Mouse (Mus musculus) forebrain, embryonic 10.5 days (tissue): ENCODE data around the gene Olfr1279. TPM values are rescaled to one million over a fixed set of nuclear protein-coding genes. Genes with fewer than 3 reads are reported as not detected.
"Not testable (repeated sequence)": the region's sequence is repeated elsewhere in the genome, so short reads cannot be mapped to it uniquely, and the experiment has no call there.

Experiments
- DNase-seq: peaks from one replicate; pipeline ENCODE4 v3.0.0-alpha.2; 2017; ENCODE audit warnings: low spot score; ENCODE audit errors: extremely low spot score
- H3K27ac ChIP-seq: fragments of 300-500 bp; sonication (generic); 2 replicates; pipeline ENCODE4 v1.5.1; 2016; ENCODE audit warnings: mild to moderate bottlenecking
- H3K27me3 ChIP-seq: fragments of 300-500 bp; sonication (generic); 2 replicates; pipeline ENCODE4 v1.6.1; 2016; ENCODE audit warnings: mild to moderate bottlenecking; ENCODE audit not compliant: poor library complexity, severe bottlenecking
- H3K36me3 ChIP-seq: fragments of 300-500 bp; sonication (generic); replicated peaks from 2 replicates; pipeline ENCODE4 v1.6.1; 2016; ENCODE audit warnings: mild to moderate bottlenecking, moderate library complexity
- H3K4me1 ChIP-seq: fragments of 300-500 bp; sonication (generic); 2 replicates; pipeline ENCODE4 v1.6.1; 2016
- H3K4me3 ChIP-seq: fragments of 300-500 bp; sonication (generic); 2 replicates; pipeline ENCODE4 v1.5.1; 2016; ENCODE audit warnings: mild to moderate bottlenecking, moderate library complexity
- H3K9me3 ChIP-seq: fragments of 300-500 bp; sonication (generic); 2 replicates; pipeline ENCODE4 v1.6.1; 2016; ENCODE audit warnings: mild to moderate bottlenecking, moderate library complexity
- WGBS: fragments of 180-500 bp; shearing (Covaris S2); methylation state at CpG from one replicate; pipeline ENCODE4 v1.1.7; 2016; 5-methylcytosine and 5-hydroxymethylcytosine counted together
- polyA plus RNA-seq: library from polyadenylated mRNA; unstranded; fragments of >200 nt; fragmentation: Nextera tagmentation; extraction: Ambion mirVana; gene quantifications from 2 replicates; pipeline ENCODE4 v1.2.1, GENCODE M21; 2016

The Olfr1279 gene
- 0.04 TPM in 1 of 2 replicates, not detected in the other for polyA plus RNA-seq

DNA sequence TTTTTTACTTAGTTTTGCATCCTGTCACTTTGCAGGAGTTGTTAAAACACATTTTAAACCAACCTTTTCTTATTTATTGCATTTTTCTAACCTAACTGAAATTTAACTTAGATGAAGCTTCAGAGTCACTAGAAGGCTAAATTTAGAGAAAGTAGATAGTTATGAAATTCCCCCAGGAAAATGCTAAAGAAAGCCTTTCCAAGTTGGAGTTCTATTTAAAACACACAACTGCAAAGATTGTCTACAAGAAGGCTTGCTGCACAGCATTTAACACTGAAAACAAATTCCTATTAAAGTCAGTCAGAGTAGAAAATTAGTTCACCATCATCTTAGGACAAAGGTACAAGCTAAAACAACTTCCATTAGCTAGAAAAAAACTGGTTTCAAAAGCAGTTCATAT is at the start of gene Olfr1279:
TSS of gene Olfr1279 (plus strand) at position 262 of the 400 bp plus-strand sequence.
- no peak within 1 kb of the TSS for H3K27ac ChIP-seq
- no peaks in the 10 kb centered on the region for H3K27me3 ChIP-seq
- no peaks in the 10 kb centered on the region for H3K4me1 ChIP-seq
- DNase-seq, result no peak
- H3K36me3 ChIP-seq, result no peaks in the 10 kb centered on the region
- H3K4me3 ChIP-seq, result no peak within 1 kb of the TSS
- H3K9me3 ChIP-seq, result no peaks in the 10 kb centered on the region

DNA sequence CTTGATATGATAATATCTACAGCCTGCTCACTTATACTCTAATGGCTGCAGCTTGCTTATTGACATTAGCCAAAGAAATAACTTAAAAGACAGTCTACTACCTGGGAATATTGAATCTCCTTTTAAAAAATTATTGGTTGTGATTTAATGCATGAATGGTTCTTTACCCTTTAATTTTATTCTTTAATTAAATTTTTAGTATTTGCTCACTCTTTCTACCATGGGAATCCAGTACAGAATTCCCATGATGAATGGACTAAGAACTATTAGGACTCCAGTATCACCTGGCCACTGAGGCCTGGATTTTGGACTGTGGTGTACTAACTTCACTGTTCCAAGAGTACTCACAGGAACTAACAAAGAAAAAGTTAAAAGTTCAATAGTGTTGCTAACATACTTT is 46.2 kb upstream of the Olfr1279 start, which contains the start of gene Olfr1276:
TSS of gene Olfr1276 (plus strand) at position 301 of the 400 bp plus-strand sequence.
- no peaks in the 10 kb centered on the region for H3K36me3 ChIP-seq
- H3K27ac ChIP-seq, result no peak within 1 kb of the TSS
- H3K9me3 ChIP-seq, result no peaks in the 10 kb centered on the region
- DNase-seq, result no peak
- no peaks in the 10 kb centered on the region for H3K27me3 ChIP-seq
- no peaks in the 10 kb centered on the region for H3K4me1 ChIP-seq
- no peak within 1 kb of the TSS for H3K4me3 ChIP-seq

GRCm38 (mm10) chr2:111274006-111274405 is 26.4 kb upstream of the Olfr1279 start, which contains the start of gene Olfr1277:
Gene Olfr1277, minus strand, starts transcription at chr2:111274106.
- H3K9me3 ChIP-seq, result no peaks in the 10 kb centered on the region
- no peaks in the 10 kb centered on the region for H3K36me3 ChIP-seq
- no peaks in the 10 kb centered on the region for H3K4me1 ChIP-seq
- DNase-seq, result no peak
- H3K27ac ChIP-seq, result no peak within 1 kb of the TSS
- H3K27me3 ChIP-seq, result no peaks in the 10 kb centered on the region
- no peak within 1 kb of the TSS for H3K4me3 ChIP-seq
- 84% methylated on average over 2 of the region's 2 CpGs for WGBS

- no peaks in the 10 kb centered on the region for H3K27me3 ChIP-seq
- no peak within 1 kb of the TSS for H3K27ac ChIP-seq
- no peak for DNase-seq
- no peaks in the 10 kb centered on the region for H3K36me3 ChIP-seq
- H3K4me1 ChIP-seq, result no peaks in the 10 kb centered on the region
- H3K4me3 ChIP-seq, result no peak within 1 kb of the TSS
- no peaks in the 10 kb centered on the region for H3K9me3 ChIP-seq
Observed at GRCm38 (mm10) chr2:111289836-111290235, 10.6 kb upstream of the Olfr1279 start, which contains the start of gene Olfr1278. Gene Olfr1278, plus strand, starts transcription at chr2:111290136.

- no peak for DNase-seq
- Histone ChIP-seq H3K36me3 (no peaks in the 10 kb centered on the region), H3K27ac (no peak overlapping the region), H3K9me3 (no peaks in the 10 kb centered on the region), H3K4me3 (no peak overlapping the region), H3K27me3 (no peaks in the 10 kb centered on the region), H3K4me1 (no peaks in the 10 kb centered on the region)
Observed at GRCm38 (mm10) chr2:111298541-111298940, 1.9 kb upstream of the Olfr1279 start.

- Histone ChIP-seq H3K36me3 (no peaks in the 10 kb centered on the region), H3K4me1 (no peaks in the 10 kb centered on the region), H3K4me3 (no peak within 1 kb of the TSS), H3K27ac (no peak within 1 kb of the TSS), H3K27me3 (no peaks in the 10 kb centered on the region), H3K9me3 (no peaks in the 10 kb centered on the region)
- no peak for DNase-seq
Observed at GRCm38 (mm10) chr2:111313717-111314116, 13.3 kb downstream of the Olfr1279 start, which contains the start of gene Olfr1280. Gene Olfr1280, plus strand, starts transcription at chr2:111314017.

DNA sequence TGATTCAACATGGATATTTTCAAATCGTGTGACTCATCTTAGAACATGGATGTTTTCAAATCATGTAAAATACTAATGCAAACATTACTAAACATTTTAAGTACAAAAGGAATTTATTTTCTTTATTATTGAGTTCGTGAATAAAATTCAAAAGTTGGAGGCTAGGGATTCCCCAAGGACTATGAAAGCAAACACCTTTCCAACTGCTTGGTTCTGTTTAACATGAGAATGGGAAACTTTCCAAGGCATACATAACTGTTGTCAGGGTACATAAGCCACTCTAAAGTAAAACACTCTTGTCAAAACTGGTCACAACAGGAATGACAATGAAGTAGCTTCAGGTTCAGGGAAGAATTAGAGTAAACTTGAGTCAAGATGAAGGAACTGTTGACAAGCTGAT is 25.8 kb downstream of the Olfr1279 start, which contains the start of gene Olfr1281:
TSS of gene Olfr1281 (plus strand) at position 301 of the 400 bp plus-strand sequence.
- no peak for DNase-seq
- WGBS, result 76% methylated on average over 2 of the region's 2 CpGs
- Histone ChIP-seq H3K27me3 (no peaks in the 10 kb centered on the region), H3K27ac (no peak within 1 kb of the TSS), H3K4me3 (no peak within 1 kb of the TSS), H3K9me3 (no peaks in the 10 kb centered on the region), H3K36me3 (no peaks in the 10 kb centered on the region), H3K4me1 (no peaks in the 10 kb centered on the region)

DNA sequence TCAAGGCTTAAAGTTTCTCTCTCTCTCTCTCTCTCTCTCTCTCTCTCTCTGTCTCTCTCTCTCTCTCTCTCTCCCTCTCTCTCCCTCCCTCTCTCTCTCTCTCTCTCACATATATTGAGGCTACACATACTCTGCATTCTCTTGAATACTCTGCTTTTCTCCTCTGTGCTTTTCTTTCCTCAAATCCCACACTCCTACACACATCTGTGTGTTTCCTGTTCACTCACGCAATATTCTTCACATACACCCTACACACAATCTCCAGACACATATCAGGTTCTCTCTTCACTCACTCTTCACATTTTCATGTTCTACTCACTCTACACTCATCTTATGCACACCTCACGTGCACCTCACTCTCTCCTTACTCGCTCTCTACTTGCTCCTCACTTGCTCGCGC is 33.3 kb downstream of the Olfr1279 start:
- WGBS, result 92% methylated on average over 5 of the region's 5 CpGs
- not testable (repeated sequence) for H3K4me3 ChIP-seq

GRCm38 (mm10) chr2:111335976-111336375 is 35.5 kb downstream of the Olfr1279 start, which contains the start of gene Olfr1282:
Gene Olfr1282, minus strand, starts transcription at chr2:111336076.
- no peaks in the 10 kb centered on the region for H3K4me1 ChIP-seq
- H3K4me3 ChIP-seq, result no peak within 1 kb of the TSS
- H3K9me3 ChIP-seq, result no peaks in the 10 kb centered on the region; the same call in 1 of the 2 replicates
- no peak within 1 kb of the TSS for H3K27ac ChIP-seq
- H3K27me3 ChIP-seq, result no peaks in the 10 kb centered on the region
- DNase-seq, result no peak
- 80% methylated on average over 2 of the region's 2 CpGs for WGBS
- H3K36me3 ChIP-seq, result no peaks in the 10 kb centered on the region

More for the DNA sequence above, 33.3 kb downstream of the Olfr1279 start:
- DNase-seq, H3K9me3 ChIP-seq, H3K4me1 ChIP-seq, H3K27me3 ChIP-seq, H3K36me3 ChIP-seq, H3K27ac ChIP-seq: not testable (repeated sequence)

Other genes with a start within 250 kb of the Olfr1279 start
- not detected in 2 replicates for gene Gm13941, start 194.7 kb upstream of the Olfr1279 start, polyA plus RNA-seq
- not detected in 2 replicates for gene Gm15130, start 147.7 kb upstream of the Olfr1279 start, polyA plus RNA-seq
- not detected in 2 replicates for gene 4930430A15Rik, start 71.0 kb upstream of the Olfr1279 start, polyA plus RNA-seq
- gene Olfr1275, start 65.3 kb upstream of the Olfr1279 start, polyA plus RNA-seq, result not detected in 2 replicates
- gene Olfr1276, start 46.1 kb upstream of the Olfr1279 start, polyA plus RNA-seq, result not detected in 2 replicates
- gene Olfr1277, start 26.5 kb upstream of the Olfr1279 start, polyA plus RNA-seq, result not detected in 2 replicates
- gene Olfr1278, start 10.5 kb upstream of the Olfr1279 start, polyA plus RNA-seq, result not detected in 2 replicates
- not detected in 2 replicates for gene Olfr1280, start 13.4 kb downstream of the Olfr1279 start, polyA plus RNA-seq
- gene Olfr1281, start 25.9 kb downstream of the Olfr1279 start, polyA plus RNA-seq, result not detected in 2 replicates
- gene Olfr1282, start 35.4 kb downstream of the Olfr1279 start, polyA plus RNA-seq, result not detected in 2 replicates
- not detected in 2 replicates for gene Olfr1283, start 66.2 kb downstream of the Olfr1279 start, polyA plus RNA-seq
- gene Olfr1284, start 74.9 kb downstream of the Olfr1279 start, polyA plus RNA-seq, result not detected in 2 replicates
- gene Olfr1286, start 122.5 kb downstream of the Olfr1279 start, polyA plus RNA-seq, result not detected in 2 replicates
- gene Olfr1287, start 148.5 kb downstream of the Olfr1279 start, polyA plus RNA-seq, result not detected in 2 replicates
- not detected in 2 replicates for gene Olfr1288, start 173.5 kb downstream of the Olfr1279 start, polyA plus RNA-seq
- not detected in 2 replicates for gene Olfr1289, start 180.2 kb downstream of the Olfr1279 start, polyA plus RNA-seq
- not detected in 2 replicates for gene Olfr1290, start 193.2 kb downstream of the Olfr1279 start, polyA plus RNA-seq
- not detected in 2 replicates for gene Olfr1291-ps1, start 196.5 kb downstream of the Olfr1279 start, polyA plus RNA-seq
- gene Olfr1293-ps, start 224.6 kb downstream of the Olfr1279 start, polyA plus RNA-seq, result not detected in 2 replicates
- not detected in 2 replicates for gene Olfr1294, start 239.7 kb downstream of the Olfr1279 start, polyA plus RNA-seq